Mouse (Mus musculus) hindbrain, embryonic 10.5 days (tissue): Measurements from ENCODE around the gene Eif2ak4. TPM values are rescaled to one million over a fixed set of nuclear protein-coding genes. Genes with fewer than 3 reads are reported as not detected.

Experiments
- polyA plus RNA-seq: library from polyadenylated mRNA; unstranded; fragments of >200 nt; fragmentation: Nextera tagmentation; extraction: Ambion mirVana; gene quantifications from 2 replicates; pipeline ENCODE4 v1.2.1, GENCODE M21; 2016

Gene Eif2ak4
- polyA plus RNA-seq, 1 experiment from 2014 or later = 11.4 TPM

Other genes with a start within 250 kb of the Eif2ak4 start
- gene Fsip1, start 131.7 kb upstream of the Eif2ak4 start, polyA plus RNA-seq = 3.1 and 3.2 TPM in 2 replicates
- 0.39 TPM in 2 replicates for gene Gpr176, start 15.2 kb upstream of the Eif2ak4 start, polyA plus RNA-seq
- gene Srp14, start 91.1 kb downstream of the Eif2ak4 start, polyA plus RNA-seq = 281 and 316 TPM in 2 replicates
- gene Bmf, start 161.1 kb downstream of the Eif2ak4 start, polyA plus RNA-seq = 4.8 and 4.9 TPM in 2 replicates
- 98.9 and 137 TPM in 2 replicates for gene Bub1b, start 209.6 kb downstream of the Eif2ak4 start, polyA plus RNA-seq